Mouse (Mus musculus) intestine, postnatal 0 days (tissue): ENCODE results near the gene Lysmd2. TPM values are rescaled to one million over a fixed set of nuclear protein-coding genes. Genes with fewer than 3 reads are reported as not detected.
"Not testable (repeated sequence)": the region's sequence is repeated elsewhere in the genome, so short reads cannot be mapped to it uniquely, and the experiment has no call there.

ENCODE experiments used
- ATAC-seq: fragments of 200-750 bp; cut with Nextera tagmentation; 2 replicates; pipeline ENCODE4 v1.8.0; 2017; ENCODE audit warnings: mild to moderate bottlenecking, moderate TSS enrichment, moderate library complexity
- H3K27ac ChIP-seq: fragments of 300-500 bp; sonication (generic); 2 replicates; pipeline ENCODE4 v1.5.1; 2014; ENCODE audit warnings: mild to moderate bottlenecking, low read depth, low read length, moderate library complexity
- H3K27me3 ChIP-seq: fragments of 300-500 bp; sonication (generic); replicated peaks from 2 replicates; pipeline ENCODE4 v1.6.1; 2014; ENCODE audit warnings: low read length, mixed read lengths; ENCODE audit not compliant: control insufficient read depth, insufficient read depth
- H3K36me3 ChIP-seq: fragments of 300-500 bp; sonication (generic); 2 replicates; pipeline ENCODE4 v1.6.1; 2014; ENCODE audit warnings: mild to moderate bottlenecking, moderate library complexity; ENCODE audit not compliant: control insufficient read depth, insufficient read depth
- H3K4me1 ChIP-seq: fragments of 300-500 bp; sonication (generic); replicated peaks from 2 replicates; pipeline ENCODE4 v1.6.1; 2014; ENCODE audit warnings: antibody characterized with exemption, low read length, mixed read lengths; ENCODE audit not compliant: control insufficient read depth, insufficient read depth
- H3K4me2 ChIP-seq: fragments of 300-500 bp; sonication (generic); replicated peaks from 2 replicates; pipeline ENCODE4 v1.6.1; 2014; ENCODE audit warnings: low read depth, mild to moderate bottlenecking, moderate library complexity
- H3K4me3 ChIP-seq: fragments of 300-500 bp; sonication (generic); 2 replicates; pipeline ENCODE4 v1.5.1; 2014; ENCODE audit warnings: low read depth, low read length
- H3K9ac ChIP-seq: fragments of 300-500 bp; sonication (generic); 2 replicates; pipeline ENCODE4 v1.6.1; 2014; ENCODE audit warnings: mild to moderate bottlenecking, low read depth, low read length
- H3K9me3 ChIP-seq: fragments of 300-500 bp; sonication (generic); 2 replicates; pipeline ENCODE4 v1.6.1; 2016; ENCODE audit warnings: mixed run types; ENCODE audit not compliant: control insufficient read depth
- CTCF ChIP-seq: sonication (generic); IDR thresholded peaks from 2 replicates; pipeline ENCODE4 v1.5.1; 2016; ENCODE audit warnings: low read depth, mild to moderate bottlenecking, control low read depth, antibody characterized with exemption, moderate library complexity
- WGBS: fragments of 180-500 bp; shearing (Covaris S2); extraction: QIAGEN DNeasy Blood & Tissue Kit; methylation state at CpG from one replicate; pipeline ENCODE4 v1.1.7; 2014; 5-methylcytosine and 5-hydroxymethylcytosine counted together
- polyA plus RNA-seq: library from polyadenylated mRNA; unstranded; fragments of >200 nt; fragmentation: Nextera tagmentation; extraction: Ambion mirVana; gene quantifications from 2 replicates; pipeline ENCODE4 v1.2.1, GENCODE M21; 2015

Gene Lysmd2
- polyA plus RNA-seq, 1 experiment from 2014 or later, result 16.7 TPM

- Histone ChIP-seq H3K9me3 (no peaks in the 10 kb centered on the region), H3K27me3 (peaks cover 23% of the 10 kb centered on the region), H3K36me3 (no peaks in the 10 kb centered on the region), H3K4me2 (peak overlapping the region; percentile 83), H3K9ac (no peak overlapping the region), H3K27ac (no peak overlapping the region), H3K4me1 (no peaks in the 10 kb centered on the region), H3K4me3 (peak overlapping the region; percentile 53; the same call in 1 of the 2 replicates)
- no peak for TF ChIP-seq CTCF
- WGBS, result 33% methylated on average over 16 of the region's 16 CpGs
- ATAC-seq, result no peak
Measured at GRCm38 (mm10) chr9:75609965-75610364, 15.6 kb upstream of the Lysmd2 start.

- peak within 1 kb of the TSS; percentile 53 for H3K4me3 ChIP-seq
- WGBS, result under 1% methylated on average over 74 of the region's 74 CpGs
- peak within 1 kb of the TSS; percentile 27; the same call in 1 of the 2 replicates for H3K9ac ChIP-seq
- no peak within 1 kb of the TSS for H3K27ac ChIP-seq
- peak; percentile 64 for ATAC-seq
- TF ChIP-seq CTCF, result peak; percentile 38
- peaks cover 23% of the 10 kb centered on the region for H3K27me3 ChIP-seq
- no peaks in the 10 kb centered on the region for H3K4me1 ChIP-seq
- H3K4me2 ChIP-seq, result peak within 1 kb of the TSS; percentile 83
- H3K36me3 ChIP-seq, result no peaks in the 10 kb centered on the region
- no peaks in the 10 kb centered on the region for H3K9me3 ChIP-seq
Measured at GRCm38 (mm10) chr9:75610571-75611493, 14.7 kb upstream of the Lysmd2 start, which contains the start of gene Tmod2. Gene Tmod2, minus strand, starts transcription at chr9:75611325.

- no peak for TF ChIP-seq CTCF
- 71% methylated on average over 3 of the region's 3 CpGs for WGBS
- no peaks in the 10 kb centered on the region for H3K4me1 ChIP-seq
- H3K4me2 ChIP-seq, result no peak overlapping the region
- H3K27ac ChIP-seq, result no peak overlapping the region
- no peak overlapping the region for H3K4me3 ChIP-seq
- no peaks in the 10 kb centered on the region for H3K9me3 ChIP-seq
- no peak overlapping the region for H3K9ac ChIP-seq
- H3K36me3 ChIP-seq, result no peaks in the 10 kb centered on the region
- H3K27me3 ChIP-seq, result 0 out of 2 replicates have a peak, but pooled peaks cover 2% of the 10 kb centered on the region
- no peak for ATAC-seq
Measured at GRCm38 (mm10) chr9:75616560-75616959, 9.0 kb upstream of the Lysmd2 start.

- ATAC-seq, result no peak
- WGBS, result 87% methylated on average over 6 of the region's 6 CpGs
- TF ChIP-seq CTCF, result no peak
- H3K36me3 ChIP-seq, result no peaks in the 10 kb centered on the region
- no peaks in the 10 kb centered on the region for H3K9me3 ChIP-seq
- no peak overlapping the region for H3K4me3 ChIP-seq
- no peak overlapping the region for H3K4me2 ChIP-seq
- H3K27me3 ChIP-seq, result 0 out of 2 replicates have a peak, but pooled peaks cover 3% of the 10 kb centered on the region
- no peaks in the 10 kb centered on the region for H3K4me1 ChIP-seq
- H3K9ac ChIP-seq, result no peak overlapping the region
- no peak overlapping the region for H3K27ac ChIP-seq
Measured at GRCm38 (mm10) chr9:75618836-75619400, 6.6 kb upstream of the Lysmd2 start.

- not testable (repeated sequence) for H3K27ac ChIP-seq, H3K9ac ChIP-seq, H3K4me1 ChIP-seq, H3K9me3 ChIP-seq, H3K4me3 ChIP-seq, H3K27me3 ChIP-seq, H3K4me2 ChIP-seq, ATAC-seq, H3K36me3 ChIP-seq
- 96% methylated on average over 2 of the region's 2 CpGs for WGBS
Measured at GRCm38 (mm10) chr9:75619761-75620160, 5.8 kb upstream of the Lysmd2 start.

- H3K9ac ChIP-seq, result no peak overlapping the region
- no peak for TF ChIP-seq CTCF
- H3K4me1 ChIP-seq, result no peaks in the 10 kb centered on the region
- no peak overlapping the region for H3K27ac ChIP-seq
- no peaks in the 10 kb centered on the region for H3K36me3 ChIP-seq
- H3K9me3 ChIP-seq, result no peaks in the 10 kb centered on the region
- H3K27me3 ChIP-seq, result 0 out of 2 replicates have a peak, but pooled peaks cover 3% of the 10 kb centered on the region
- H3K4me3 ChIP-seq, result no peak overlapping the region
- no peak overlapping the region for H3K4me2 ChIP-seq
- 64% methylated on average over 3 of the region's 3 CpGs for WGBS
- no peak for ATAC-seq
Measured at GRCm38 (mm10) chr9:75621428-75621827, 4.1 kb upstream of the Lysmd2 start.
